Mouse (Mus musculus): ENCODE data around the gene Saa3. TPM values are rescaled to one million over a fixed set of nuclear protein-coding genes. Genes with fewer than 3 reads are reported as not detected.
A peak's percentile ranks its signal among the peaks of the same experiment; 100 is the strongest.

The Saa3 gene
- polyA plus RNA-seq, 1 experiment from 2014 or later: 5.2 TPM

DNA sequence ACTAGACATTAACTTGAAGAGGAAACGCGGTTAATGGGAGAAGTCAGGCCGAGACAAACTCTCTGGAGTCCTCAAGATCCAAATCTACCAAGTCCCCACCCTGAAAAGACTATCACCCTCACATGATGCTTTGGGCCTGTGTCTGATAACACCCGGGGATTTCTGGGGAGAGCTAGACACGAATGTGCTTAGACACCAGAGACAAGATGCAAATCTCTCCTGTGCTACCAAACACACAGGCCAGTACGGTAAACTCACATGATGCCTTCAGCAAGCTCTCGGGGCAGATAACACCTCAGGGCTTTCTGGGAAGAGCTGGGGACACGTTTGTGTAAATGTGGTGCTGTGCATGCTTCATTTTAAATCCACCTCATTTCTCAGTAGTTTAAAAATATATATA, 39.6 kb downstream of the Saa3 start:
- Histone ChIP-seq H3K4me1 (replicated peaks; ENCODE audit: control insufficient read depth, insufficient read depth, low read length) (no peaks in the 10 kb centered on the region), H3K9ac (ENCODE audit: low read depth, low read length) (no peak overlapping the region), H3K27me3 (replicated peaks; ENCODE audit: control insufficient read depth, insufficient read depth, low read length) (no peaks in the 10 kb centered on the region), H3K4me2 (replicated peaks; ENCODE audit: low read depth) (no peak overlapping the region), H3K9me3 (ENCODE audit: control insufficient read depth) (no peaks in the 10 kb centered on the region), H3K36me3 (ENCODE audit: control insufficient read depth, insufficient read depth) (no peaks in the 10 kb centered on the region), H3K27ac (ENCODE audit: low read depth, low read length) (no peak overlapping the region), H3K4me3 (ENCODE audit: low read depth, low read length) (no peak overlapping the region)
- TF ChIP-seq CTCF (IDR thresholded peaks at IDR 0.05; ENCODE audit: low read depth): no peak
- WGBS: 76% methylated on average over 8 of the region's 8 CpGs
- no peak for ATAC-seq

- Histone ChIP-seq H3K9ac (ENCODE audit: low read depth, low read length) (no peak overlapping the region), H3K27ac (ENCODE audit: low read depth, low read length) (no peak overlapping the region), H3K27me3 (replicated peaks; ENCODE audit: control insufficient read depth, insufficient read depth, low read length) (no peaks in the 10 kb centered on the region), H3K9me3 (ENCODE audit: control insufficient read depth) (no peaks in the 10 kb centered on the region), H3K36me3 (ENCODE audit: control insufficient read depth, insufficient read depth) (no peaks in the 10 kb centered on the region), H3K4me1 (replicated peaks; ENCODE audit: control insufficient read depth, insufficient read depth, low read length) (no peaks in the 10 kb centered on the region), H3K4me3 (ENCODE audit: low read depth, low read length) (no peak overlapping the region), H3K4me2 (replicated peaks; ENCODE audit: low read depth) (no peak overlapping the region)
- TF ChIP-seq CTCF (IDR thresholded peaks at IDR 0.05; ENCODE audit: low read depth): no peak
- ATAC-seq: no peak
- 93% methylated on average over 7 of the region's 7 CpGs for WGBS
Measured at GRCm38 (mm10) chr7:46675061-46675460, 40.4 kb downstream of the Saa3 start.

DNA sequence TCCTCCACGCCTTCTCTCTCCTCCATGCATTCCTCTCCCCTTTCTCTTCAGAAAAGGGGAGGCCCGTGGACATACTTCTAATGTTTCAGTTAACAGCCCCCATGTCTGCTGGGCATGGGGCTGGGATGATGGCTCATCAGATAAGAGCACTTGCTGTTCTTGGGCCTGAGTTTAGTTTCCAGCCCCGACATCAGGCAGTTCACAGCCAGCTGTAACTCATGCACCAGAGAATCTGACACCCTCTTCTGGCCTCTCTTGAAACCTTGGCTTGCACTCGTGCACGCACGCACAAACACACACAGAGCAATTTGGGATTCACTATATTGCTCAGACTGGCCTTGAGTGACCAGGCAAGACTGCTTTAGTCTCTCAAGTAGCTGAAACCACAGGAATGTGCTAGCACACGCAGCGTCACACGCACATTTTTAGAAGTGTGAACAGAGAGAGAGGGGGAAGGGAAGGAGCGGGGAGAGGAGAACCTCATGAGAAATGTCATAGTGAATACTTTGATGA, 43.3 kb downstream of the Saa3 start, which contains the start of gene Tph1:
Gene Tph1 (minus strand): TSS at position 378 of the 513 bp plus-strand sequence.
- 36% methylated on average over 10 of the region's 10 CpGs for WGBS
- Histone ChIP-seq H3K4me3 (ENCODE audit: low read depth, low read length) (no peak within 1 kb of the TSS), H3K4me2 (replicated peaks; ENCODE audit: low read depth) (no peak within 1 kb of the TSS), H3K9me3 (ENCODE audit: control insufficient read depth) (no peaks in the 10 kb centered on the region), H3K9ac (ENCODE audit: low read depth, low read length) (no peak within 1 kb of the TSS), H3K36me3 (ENCODE audit: control insufficient read depth, insufficient read depth) (no peaks in the 10 kb centered on the region), H3K4me1 (replicated peaks; ENCODE audit: control insufficient read depth, insufficient read depth, low read length) (no peaks in the 10 kb centered on the region), H3K27me3 (replicated peaks; ENCODE audit: control insufficient read depth, insufficient read depth, low read length) (peaks cover 5% of the 10 kb centered on the region; the same call in 1 of the 2 replicates), H3K27ac (ENCODE audit: low read depth, low read length) (no peak within 1 kb of the TSS)
- ATAC-seq: no peak
- TF ChIP-seq CTCF (IDR thresholded peaks at IDR 0.05; ENCODE audit: low read depth): no peak

- H3K27me3 ChIP-seq (replicated peaks; ENCODE audit: control insufficient read depth, insufficient read depth, low read length): peaks cover 12% of the 10 kb centered on the region
- ATAC-seq: no peak
- WGBS: under 1% methylated on average over 21 of the region's 21 CpGs
Measured at GRCm38 (mm10) chr7:46667256-46667655, 48.2 kb downstream of the Saa3 start.

GRCm38 (mm10) chr7:46665236-46665635, 50.3 kb downstream of the Saa3 start:
- Histone ChIP-seq H3K9me3 (ENCODE audit: control insufficient read depth) (no peaks in the 10 kb centered on the region), H3K27ac (ENCODE audit: low read depth, low read length) (no peak overlapping the region), H3K9ac (ENCODE audit: low read depth, low read length) (no peak overlapping the region), H3K27me3 (replicated peaks; ENCODE audit: control insufficient read depth, insufficient read depth, low read length) (peaks cover 16% of the 10 kb centered on the region), H3K4me2 (replicated peaks; ENCODE audit: low read depth) (no peak overlapping the region), H3K36me3 (ENCODE audit: control insufficient read depth, insufficient read depth) (no peaks in the 10 kb centered on the region), H3K4me3 (ENCODE audit: low read depth, low read length) (no peak overlapping the region), H3K4me1 (replicated peaks; ENCODE audit: control insufficient read depth, insufficient read depth, low read length) (no peaks in the 10 kb centered on the region)
- 38% methylated on average over 9 of the region's 9 CpGs for WGBS
- TF ChIP-seq CTCF (IDR thresholded peaks at IDR 0.05; ENCODE audit: low read depth): peak; percentile 83
- no peak for ATAC-seq

More at GRCm38 (mm10) chr7:46667256-46667655, 48.2 kb downstream of the Saa3 start:
- Histone ChIP-seq H3K4me3 (ENCODE audit: low read depth, low read length) (0 out of 2 replicates have a peak overlapping the region, but pooled peaks have one; percentile 2), H3K9me3 (ENCODE audit: control insufficient read depth) (no peaks in the 10 kb centered on the region), H3K9ac (ENCODE audit: low read depth, low read length) (no peak overlapping the region), H3K4me1 (replicated peaks; ENCODE audit: control insufficient read depth, insufficient read depth, low read length) (no peaks in the 10 kb centered on the region), H3K36me3 (ENCODE audit: control insufficient read depth, insufficient read depth) (no peaks in the 10 kb centered on the region), H3K4me2 (replicated peaks; ENCODE audit: low read depth) (peak overlapping the region; percentile 38; the same call in 1 of the 2 replicates), H3K27ac (ENCODE audit: low read depth, low read length) (no peak overlapping the region)
- no peak for TF ChIP-seq CTCF (IDR thresholded peaks at IDR 0.05; ENCODE audit: low read depth)

Other genes with a start within 250 kb of the Saa3 start
- 7.5 TPM in 2 replicates for gene Sergef, start 75.9 kb downstream of the Saa3 start, polyA plus RNA-seq (2015; fragmentation: Nextera tagmentation; extraction: Ambion mirVana)
- 4.8 and 5.3 TPM in 2 replicates for gene Tph1, start 43.2 kb downstream of the Saa3 start, polyA plus RNA-seq (2015; fragmentation: Nextera tagmentation; extraction: Ambion mirVana)
- 8.4 and 9.3 TPM in 2 replicates for gene Saal1, start 5.0 kb downstream of the Saa3 start, polyA plus RNA-seq (2015; fragmentation: Nextera tagmentation; extraction: Ambion mirVana)
- gene Saa4, start 16.9 kb upstream of the Saa3 start, polyA plus RNA-seq (2015; fragmentation: Nextera tagmentation; extraction: Ambion mirVana): not detected in 2 replicates
- 0.29 and 0.47 TPM in 2 replicates for gene Saa1, start 27.3 kb upstream of the Saa3 start, polyA plus RNA-seq (2015; fragmentation: Nextera tagmentation; extraction: Ambion mirVana)
- not detected in 2 replicates for gene Saa2, start 36.1 kb upstream of the Saa3 start, polyA plus RNA-seq (2015; fragmentation: Nextera tagmentation; extraction: Ambion mirVana)
- gene Hps5, start 80.4 kb upstream of the Saa3 start, polyA plus RNA-seq (2015; fragmentation: Nextera tagmentation; extraction: Ambion mirVana): 13.9 and 14.7 TPM in 2 replicates
- gene Gtf2h1, start 80.4 kb upstream of the Saa3 start, polyA plus RNA-seq (2015; fragmentation: Nextera tagmentation; extraction: Ambion mirVana): 51.3 and 52.7 TPM in 2 replicates
- 1,258 and 1,338 TPM in 2 replicates for gene Ldha, start 125.8 kb upstream of the Saa3 start, polyA plus RNA-seq (2015; fragmentation: Nextera tagmentation; extraction: Ambion mirVana)
- gene Ldhc, start 145.5 kb upstream of the Saa3 start, polyA plus RNA-seq (2015; fragmentation: Nextera tagmentation; extraction: Ambion mirVana): not detected in 2 replicates
- gene Tsg101, start 204.3 kb upstream of the Saa3 start, polyA plus RNA-seq (2015; fragmentation: Nextera tagmentation; extraction: Ambion mirVana): 100 and 107 TPM in 2 replicates
- gene Uevld, start 242.8 kb upstream of the Saa3 start, polyA plus RNA-seq (2015; fragmentation: Nextera tagmentation; extraction: Ambion mirVana): 4.2 and 4.9 TPM in 2 replicates

Measured in intestine, postnatal 0 days (tissue).